Mouse (Mus musculus) liver, adult 2 months (tissue): ENCODE data around the gene Klhl5. TPM values are rescaled to one million over a fixed set of nuclear protein-coding genes. Genes with fewer than 3 reads are reported as not detected.

Experiments
- DNase-seq: peaks from one replicate; pipeline ENCODE4 v3.0.0-alpha.2; 2011; ENCODE audit warnings: low read depth, low spot score; ENCODE audit errors: extremely low read depth
- H3K27ac ChIP-seq: fragments of 200-500 bp; replicated peaks from 2 replicates; pipeline ENCODE4 v1.5.1; 2012; ENCODE audit warnings: low read depth, mild to moderate bottlenecking, control low read depth, inconsistent platforms, low read length; ENCODE audit not compliant: insufficient read depth
- H3K27me3 ChIP-seq: fragments of 200-500 bp; 2 replicates; pipeline ENCODE4 v1.6.1; 2012; ENCODE audit warnings: mild to moderate bottlenecking, moderate library complexity, low read length, inconsistent platforms; ENCODE audit not compliant: control insufficient read depth, insufficient read depth
- H3K36me3 ChIP-seq: fragments of 200-500 bp; 2 replicates; pipeline ENCODE4 v1.6.1; 2012; ENCODE audit warnings: low read length, inconsistent platforms; ENCODE audit not compliant: control insufficient read depth, insufficient read depth
- H3K4me1 ChIP-seq: fragments of 200-500 bp; 2 replicates; pipeline ENCODE4 v1.6.1; 2011; ENCODE audit warnings: low read length; ENCODE audit not compliant: control insufficient read depth, insufficient read depth
- H3K4me3 ChIP-seq: fragments of 200-500 bp; 2 replicates; pipeline ENCODE4 v1.5.1; 2011; ENCODE audit warnings: low read depth, mild to moderate bottlenecking, control low read depth, low read length, moderate library complexity; ENCODE audit not compliant: insufficient read depth
- H3K79me2 ChIP-seq: fragments of 200-500 bp; 2 replicates; pipeline ENCODE4 v1.6.1; 2012; ENCODE audit warnings: inconsistent platforms, mild to moderate bottlenecking, low read length, moderate library complexity; ENCODE audit not compliant: control insufficient read depth, insufficient read depth
- H3K9ac ChIP-seq: fragments of 200-500 bp; 2 replicates; pipeline ENCODE4 v1.6.1; 2012; ENCODE audit warnings: low read depth, mild to moderate bottlenecking, control low read depth, inconsistent platforms, low read length
- CTCF ChIP-seq: fragments of 200-500 bp; IDR thresholded peaks from 2 replicates; pipeline ENCODE4 v1.5.1; 2011; ENCODE audit warnings: low read depth, low read length, control low read depth
- POLR2A ChIP-seq: fragments of 200-500 bp; IDR thresholded peaks from 2 replicates; pipeline ENCODE4 v1.6.1; 2011; ENCODE audit warnings: low read length, control low read depth; ENCODE audit not compliant: insufficient read depth; ENCODE audit errors: extremely low read depth
- WGBS: fragments of 180-500 bp; shearing (Covaris S2); methylation state at CpG from one replicate; pipeline ENCODE4 v1.1.7; 2018; 5-methylcytosine and 5-hydroxymethylcytosine counted together
- polyA plus RNA-seq: library from polyadenylated mRNA; depleted of rRNA; stranded (reverse); fragments of >200 nt; gene quantifications from 2 replicates; pipeline ENCODE4 v1.2.3, GENCODE M21; 2012
- total RNA-seq: library from RNA; depleted of rRNA; stranded (reverse); fragments of >200 nt; gene quantifications from 2 replicates; pipeline ENCODE4 v1.2.3, GENCODE M21; 2014

Gene Klhl5
- total and polyA plus RNA-seq, 2 experiments = 13.8 to 23.8 TPM

GRCm38 (mm10) chr5:65091921-65092320, 15.4 kb upstream of the Klhl5 start, which contains the start of gene Tmem156:
Gene Tmem156, minus strand, starts transcription at chr5:65092132.
- TF ChIP-seq CTCF = no peak
- TF ChIP-seq POLR2A = no peak
- Histone ChIP-seq H3K4me3 (no peak within 1 kb of the TSS), H3K27me3 (no peaks in the 10 kb centered on the region), H3K79me2 (no peaks in the 10 kb centered on the region), H3K27ac (no peak within 1 kb of the TSS), H3K4me1 (0 out of 2 replicates have a peak, but pooled peaks cover 2% of the 10 kb centered on the region), H3K9ac (no peak within 1 kb of the TSS), H3K36me3 (no peaks in the 10 kb centered on the region)
- WGBS = 14% methylated on average over 5 of the region's 5 CpGs
- peak; percentile 73 for DNase-seq

GRCm38 (mm10) chr5:65093769-65094168, 13.6 kb upstream of the Klhl5 start:
- Histone ChIP-seq H3K4me1 (peaks cover 7% of the 10 kb centered on the region; the same call in 1 of the 2 replicates), H3K79me2 (no peaks in the 10 kb centered on the region), H3K27ac (no peak overlapping the region), H3K4me3 (no peak overlapping the region), H3K36me3 (no peaks in the 10 kb centered on the region), H3K9ac (no peak overlapping the region), H3K27me3 (no peaks in the 10 kb centered on the region)
- no peak for DNase-seq
- no peak for TF ChIP-seq POLR2A
- TF ChIP-seq CTCF = no peak

GRCm38 (mm10) chr5:65094902-65095545, 12.3 kb upstream of the Klhl5 start:
- H3K4me3 ChIP-seq = no peak overlapping the region
- H3K79me2 ChIP-seq = no peaks in the 10 kb centered on the region
- H3K27me3 ChIP-seq = no peaks in the 10 kb centered on the region
- no peak overlapping the region for H3K27ac ChIP-seq
- 69% methylated on average over 7 of the region's 7 CpGs for WGBS
- H3K36me3 ChIP-seq = no peaks in the 10 kb centered on the region
- no peak overlapping the region for H3K9ac ChIP-seq
- H3K4me1 ChIP-seq = peaks cover 7% of the 10 kb centered on the region; the same call in 1 of the 2 replicates
- peak; percentile 75 for DNase-seq
- TF ChIP-seq POLR2A (no peak), CTCF (no peak)

- no peak for DNase-seq
Measured at GRCm38 (mm10) chr5:65096082-65096481, 11.3 kb upstream of the Klhl5 start.

GRCm38 (mm10) chr5:65096805-65097204, 10.5 kb upstream of the Klhl5 start:
- Histone ChIP-seq H3K27me3 (no peaks in the 10 kb centered on the region), H3K79me2 (no peaks in the 10 kb centered on the region), H3K9ac (no peak overlapping the region), H3K36me3 (no peaks in the 10 kb centered on the region), H3K27ac (no peak overlapping the region), H3K4me1 (peaks cover 7% of the 10 kb centered on the region; the same call in 1 of the 2 replicates), H3K4me3 (no peak overlapping the region)
- TF ChIP-seq CTCF (no peak), POLR2A (no peak)
- WGBS = 80% methylated on average over 3 of the region's 3 CpGs
- peak; percentile 38 for DNase-seq

More at GRCm38 (mm10) chr5:65096082-65096481, 11.3 kb upstream of the Klhl5 start:
- Histone ChIP-seq H3K27ac (no peak overlapping the region), H3K79me2 (no peaks in the 10 kb centered on the region), H3K4me1 (peaks cover 7% of the 10 kb centered on the region; the same call in 1 of the 2 replicates), H3K4me3 (no peak overlapping the region), H3K9ac (no peak overlapping the region), H3K27me3 (no peaks in the 10 kb centered on the region), H3K36me3 (no peaks in the 10 kb centered on the region)
- WGBS = 82% methylated on average over 3 of the region's 3 CpGs
- TF ChIP-seq CTCF (no peak), POLR2A (no peak)

- 45% methylated on average over 5 of the region's 5 CpGs for WGBS
- no peaks in the 10 kb centered on the region for H3K27me3 ChIP-seq
- H3K9ac ChIP-seq = no peak overlapping the region
- no peaks in the 10 kb centered on the region for H3K36me3 ChIP-seq
- peak overlapping the region; percentile 36 for H3K27ac ChIP-seq
- DNase-seq = peak; percentile 89
- H3K4me3 ChIP-seq = no peak overlapping the region
- H3K4me1 ChIP-seq = peaks cover 6% of the 10 kb centered on the region; the same call in 1 of the 2 replicates
- H3K79me2 ChIP-seq = no peaks in the 10 kb centered on the region
- TF ChIP-seq POLR2A (no peak), CTCF (no peak)
Measured at GRCm38 (mm10) chr5:65097457-65097856, 9.9 kb upstream of the Klhl5 start.
